Mouse (Mus musculus) central nervous system, embryonic 18 days (tissue): ENCODE results near the gene Atcay. TPM values are rescaled to one million over a fixed set of nuclear protein-coding genes. Genes with fewer than 3 reads are reported as not detected.

Experiments
- polyA plus RNA-seq: library from polyadenylated mRNA; depleted of rRNA; stranded (reverse); fragments of >200 nt; gene quantifications from 2 replicates; pipeline ENCODE4 v1.2.3, GENCODE M21; 2012; rRNA removed

Atcay gene
- 163 and 174 TPM in 2 replicates for polyA plus RNA-seq

GRCm38 (mm10) chr10:81230438-81231332 lies at the start of gene Atcay:
Gene Atcay, minus strand, starts transcription at chr10:81230833.

GRCm38 (mm10) chr10:81266211-81267105 lies 35.8 kb upstream of the Atcay start, which contains the start of the genes Mrpl54 and Apba3:
Gene Mrpl54, minus strand, starts transcription at chr10:81266934.
Gene Apba3, plus strand, starts transcription at chr10:81266960.

GRCm38 (mm10) chr10:81252424-81253419 lies 22.1 kb upstream of the Atcay start, which contains the start of gene Matk:
Gene Matk, plus strand, starts transcription at chr10:81252935.

GRCm38 (mm10) chr10:81232580-81233225 lies 2.1 kb upstream of the Atcay start, which contains the start of gene Zfr2:
Gene Zfr2, plus strand, starts transcription at chr10:81233155.

GRCm38 (mm10) chr10:81201807-81202758 lies 28.6 kb downstream of the Atcay start, which contains the start of gene Nmrk2:
Gene Nmrk2, minus strand, starts transcription at chr10:81202051.

GRCm38 (mm10) chr10:81183805-81184204 lies 46.8 kb downstream of the Atcay start, which contains the start of gene 4930442H23Rik:
Gene 4930442H23Rik, minus strand, starts transcription at chr10:81183849.

GRCm38 (mm10) chr10:81182336-81183333 lies 48.0 kb downstream of the Atcay start, which contains the start of gene Dapk3:
Gene Dapk3, plus strand, starts transcription at chr10:81183005.

GRCm38 (mm10) chr10:81176466-81177271 lies 54.0 kb downstream of the Atcay start, which contains the start of gene Eef2:
Gene Eef2, plus strand, starts transcription at chr10:81176631.

GRCm38 (mm10) chr10:81167200-81168086 lies 63.2 kb downstream of the Atcay start, which contains the start of gene Pias4:
Gene Pias4, minus strand, starts transcription at chr10:81167923.

Other genes starting within 250 kb of the Atcay start
- gene Gng7, start 215.9 kb downstream of the Atcay start, polyA plus RNA-seq, result 37.5 and 53.7 TPM in 2 replicates
- 63.0 and 72.2 TPM in 2 replicates for gene Diras1, start 205.2 kb downstream of the Atcay start, polyA plus RNA-seq
- gene Slc39a3, start 193.4 kb downstream of the Atcay start, polyA plus RNA-seq, result 68.4 and 75.8 TPM in 2 replicates
- 265 and 268 TPM in 2 replicates for gene Sgta, start 170.7 kb downstream of the Atcay start, polyA plus RNA-seq
- gene Thop1, start 160.8 kb downstream of the Atcay start, polyA plus RNA-seq, result 75.2 and 75.3 TPM in 2 replicates
- 0.40 and 0.48 TPM in 2 replicates for gene Creb3l3, start 132.0 kb downstream of the Atcay start, polyA plus RNA-seq
- gene Map2k2, start 124.9 kb downstream of the Atcay start, polyA plus RNA-seq, result 179 and 183 TPM in 2 replicates
- gene Zbtb7a, start 95.6 kb downstream of the Atcay start, polyA plus RNA-seq, result 8.3 and 9.9 TPM in 2 replicates
- 23.5 and 28.9 TPM in 2 replicates for gene Pias4, start 62.9 kb downstream of the Atcay start, polyA plus RNA-seq
- 1,300 and 1,423 TPM in 2 replicates for gene Eef2, start 54.2 kb downstream of the Atcay start, polyA plus RNA-seq
- gene Dapk3, start 47.8 kb downstream of the Atcay start, polyA plus RNA-seq, result 67.6 and 77.1 TPM in 2 replicates
- gene 4930442H23Rik, start 47.0 kb downstream of the Atcay start, polyA plus RNA-seq, result not detected in 2 replicates
- 0.16 and 0.17 TPM in 2 replicates for gene Nmrk2, start 28.8 kb downstream of the Atcay start, polyA plus RNA-seq
- gene Zfr2, start 2.3 kb upstream of the Atcay start, polyA plus RNA-seq, result 67.6 and 70.9 TPM in 2 replicates
- gene Matk, start 22.1 kb upstream of the Atcay start, polyA plus RNA-seq, result 160 and 167 TPM in 2 replicates
- 61.6 and 82.0 TPM in 2 replicates for gene Mrpl54, start 36.1 kb upstream of the Atcay start, polyA plus RNA-seq
- gene Apba3, start 36.1 kb upstream of the Atcay start, polyA plus RNA-seq, result 43.6 and 46.7 TPM in 2 replicates
- gene Tjp3, start 60.7 kb upstream of the Atcay start, polyA plus RNA-seq, result 4.7 and 5.7 TPM in 2 replicates
- 209 and 257 TPM in 2 replicates for gene Pip5k1c, start 62.1 kb upstream of the Atcay start, polyA plus RNA-seq
- gene Cactin, start 90.3 kb upstream of the Atcay start, polyA plus RNA-seq, result 31.3 and 32.6 TPM in 2 replicates
- gene Tbxa2r, start 97.9 kb upstream of the Atcay start, polyA plus RNA-seq, result 2.9 and 3.2 TPM in 2 replicates
- gene Gipc3, start 112.4 kb upstream of the Atcay start, polyA plus RNA-seq, result 0.08 and 0.09 TPM in 2 replicates
- gene Hmg20b, start 119.6 kb upstream of the Atcay start, polyA plus RNA-seq, result 29.3 and 32.0 TPM in 2 replicates
- gene Mfsd12, start 126.7 kb upstream of the Atcay start, polyA plus RNA-seq, result 17.9 and 18.2 TPM in 2 replicates
- gene 4930404N11Rik, start 135.0 kb upstream of the Atcay start, polyA plus RNA-seq, result 0.48 TPM in 1 of 2 replicates, not detected in the other
- 138 and 139 TPM in 2 replicates for gene Fzr1, start 147.7 kb upstream of the Atcay start, polyA plus RNA-seq
- gene Dohh, start 153.6 kb upstream of the Atcay start, polyA plus RNA-seq, result 66.2 and 66.7 TPM in 2 replicates
- gene Gm48551, start 153.6 kb upstream of the Atcay start, polyA plus RNA-seq, result 6.6 and 8.8 TPM in 2 replicates
- gene Gm48552, start 158.2 kb upstream of the Atcay start, polyA plus RNA-seq, result 7.0 and 10.1 TPM in 2 replicates
- gene Smim24, start 162.2 kb upstream of the Atcay start, polyA plus RNA-seq, result 3.9 and 4.1 TPM in 2 replicates
- gene Nfic, start 224.8 kb upstream of the Atcay start, polyA plus RNA-seq, result 8.6 and 8.9 TPM in 2 replicates